Mouse (Mus musculus): ENCODE results near the gene Dand5. TPM values are rescaled to one million over a fixed set of nuclear protein-coding genes. Genes with fewer than 3 reads are reported as not detected.
A peak's percentile ranks its signal among the peaks of the same experiment; 100 is the strongest.

The Dand5 gene
- polyA plus RNA-seq, 1 experiment from 2014 or later = 5.8 TPM

GRCm38 (mm10) chr8:84841514-84841913 lies 18.9 kb upstream of the Dand5 start:
- Histone ChIP-seq H3K4me3 (no peak overlapping the region), H3K36me3 (peaks cover 62% of the 10 kb centered on the region), H3K9me3 (replicated peaks) (no peaks in the 10 kb centered on the region), H3K27ac (no peak overlapping the region), H3K27me3 (no peaks in the 10 kb centered on the region), H3K4me1 (replicated peaks) (peaks cover 28% of the 10 kb centered on the region), H3K9ac (no peak overlapping the region), H3K4me2 (no peak overlapping the region)
- WGBS = 78% methylated on average over 1 of the region's 1 CpGs
- no peak for ATAC-seq (replicated peaks; ENCODE audit: insufficient number of reproducible peaks, insufficient read depth, low FRiP score, low read depth)

- Histone ChIP-seq H3K4me1 (replicated peaks) (peaks cover 34% of the 10 kb centered on the region), H3K9ac (peak within 1 kb of the TSS; percentile 87), H3K27ac (peak within 1 kb of the TSS; percentile 92), H3K27me3 (no peaks in the 10 kb centered on the region), H3K9me3 (replicated peaks) (no peaks in the 10 kb centered on the region), H3K4me3 (peak within 1 kb of the TSS; percentile 82), H3K36me3 (peaks cover 73% of the 10 kb centered on the region), H3K4me2 (peak within 1 kb of the TSS; percentile 73)
- WGBS = under 1% methylated on average over 54 of the region's 55 CpGs
- peak; percentile 91 for ATAC-seq (replicated peaks; ENCODE audit: insufficient number of reproducible peaks, insufficient read depth, low FRiP score, low read depth)
These were observed 17.8 kb upstream of the Dand5 start, which contains the start of gene Rad23a for GRCm38 (mm10) chr8:84840248-84840999. Rad23a (minus strand) TSS chr8:84840665.

- WGBS = under 1% methylated on average over 7 of the region's 7 CpGs
- Histone ChIP-seq H3K36me3 (peaks cover 76% of the 10 kb centered on the region), H3K27ac (peak overlapping the region; percentile 92), H3K4me2 (peak overlapping the region; percentile 73), H3K4me3 (peak overlapping the region; percentile 82), H3K4me1 (replicated peaks) (peaks cover 34% of the 10 kb centered on the region), H3K9ac (peak overlapping the region; percentile 87), H3K27me3 (no peaks in the 10 kb centered on the region), H3K9me3 (replicated peaks) (no peaks in the 10 kb centered on the region)
- no peak for ATAC-seq (replicated peaks; ENCODE audit: insufficient number of reproducible peaks, insufficient read depth, low FRiP score, low read depth)
These were observed 17.2 kb upstream of the Dand5 start for GRCm38 (mm10) chr8:84839875-84840247.

DNA sequence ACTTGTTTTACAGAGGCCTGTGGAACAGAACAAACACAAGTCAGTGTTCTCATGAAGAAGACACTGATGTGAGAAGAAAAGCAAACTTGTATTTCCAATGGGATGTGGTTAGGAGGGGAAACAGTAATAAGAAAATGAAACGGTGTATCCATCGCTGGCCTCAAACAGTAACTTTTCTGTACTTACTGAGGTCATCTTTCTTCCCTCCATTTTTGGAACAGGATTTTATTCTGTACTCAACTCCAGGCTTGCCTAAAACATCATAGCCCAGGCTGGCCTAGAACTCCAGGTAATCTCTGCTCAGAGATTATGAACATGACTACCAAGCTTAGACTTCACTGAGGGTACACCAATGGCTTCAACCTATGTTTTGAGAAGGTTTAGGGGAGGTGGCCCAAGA lies 16.8 kb upstream of the Dand5 start:
- H3K9me3 ChIP-seq (replicated peaks) = no peaks in the 10 kb centered on the region
- H3K9ac ChIP-seq = no peak overlapping the region; the same call in 1 of the 2 replicates
- no peaks in the 10 kb centered on the region for H3K27me3 ChIP-seq
- ATAC-seq (replicated peaks; ENCODE audit: insufficient number of reproducible peaks, insufficient read depth, low FRiP score, low read depth) = no peak
- H3K4me3 ChIP-seq = peak overlapping the region; percentile 82
- peak overlapping the region; percentile 73 for H3K4me2 ChIP-seq
- WGBS = 88% methylated on average over 2 of the region's 2 CpGs
- H3K27ac ChIP-seq = no peak overlapping the region
- H3K4me1 ChIP-seq (replicated peaks) = peaks cover 34% of the 10 kb centered on the region
- peaks cover 76% of the 10 kb centered on the region for H3K36me3 ChIP-seq

DNA sequence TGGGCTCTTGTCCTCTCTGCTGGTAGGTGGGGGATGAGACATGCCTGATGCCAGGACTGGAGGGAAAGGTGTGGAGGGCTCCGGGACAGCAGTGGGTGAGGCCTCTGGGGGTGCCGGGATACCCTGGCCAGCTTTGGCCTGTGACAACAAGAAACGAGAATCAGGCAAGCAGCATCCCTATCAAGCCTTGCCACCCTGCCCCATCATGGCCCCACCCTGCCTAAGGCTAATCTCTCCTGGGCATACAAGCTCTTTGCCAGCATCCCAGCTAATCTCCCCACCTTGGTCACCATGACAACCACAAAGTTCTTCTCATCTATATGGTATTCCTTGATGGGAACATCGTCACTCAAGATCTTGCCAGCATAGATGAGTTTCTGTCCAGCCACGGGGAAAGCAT lies 15.9 kb upstream of the Dand5 start:
- peaks cover 74% of the 10 kb centered on the region for H3K36me3 ChIP-seq
- H3K4me2 ChIP-seq = no peak overlapping the region
- WGBS = 75% methylated on average over 5 of the region's 5 CpGs
- H3K4me3 ChIP-seq = no peak overlapping the region
- H3K4me1 ChIP-seq (replicated peaks) = peaks cover 34% of the 10 kb centered on the region
- no peak for ATAC-seq (replicated peaks; ENCODE audit: insufficient number of reproducible peaks, insufficient read depth, low FRiP score, low read depth)
- H3K27me3 ChIP-seq = no peaks in the 10 kb centered on the region
- H3K27ac ChIP-seq = no peak overlapping the region
- no peak overlapping the region for H3K9ac ChIP-seq
- H3K9me3 ChIP-seq (replicated peaks) = no peaks in the 10 kb centered on the region

GRCm38 (mm10) chr8:84837912-84838470 lies 15.4 kb upstream of the Dand5 start:
- no peak overlapping the region for H3K4me3 ChIP-seq
- H3K4me2 ChIP-seq = no peak overlapping the region

GRCm38 (mm10) chr8:84837149-84837911 lies 14.7 kb upstream of the Dand5 start:
- Histone ChIP-seq H3K36me3 (peaks cover 62% of the 10 kb centered on the region), H3K27me3 (no peaks in the 10 kb centered on the region), H3K9me3 (replicated peaks) (no peaks in the 10 kb centered on the region), H3K9ac (no peak overlapping the region), H3K4me2 (no peak overlapping the region), H3K4me1 (replicated peaks) (peaks cover 38% of the 10 kb centered on the region), H3K27ac (no peak overlapping the region), H3K4me3 (no peak overlapping the region)
- no peak for ATAC-seq (replicated peaks; ENCODE audit: insufficient number of reproducible peaks, insufficient read depth, low FRiP score, low read depth)
- 53% methylated on average over 8 of the region's 8 CpGs for WGBS

More at GRCm38 (mm10) chr8:84837912-84838470, 15.4 kb upstream of the Dand5 start:
- no peaks in the 10 kb centered on the region for H3K27me3 ChIP-seq
- H3K9ac ChIP-seq = no peak overlapping the region
- peaks cover 34% of the 10 kb centered on the region for H3K4me1 ChIP-seq (replicated peaks)
- H3K36me3 ChIP-seq = peaks cover 69% of the 10 kb centered on the region
- WGBS = 79% methylated on average over 15 of the region's 15 CpGs
- H3K27ac ChIP-seq = no peak overlapping the region
- no peak for ATAC-seq (replicated peaks; ENCODE audit: insufficient number of reproducible peaks, insufficient read depth, low FRiP score, low read depth)
- H3K9me3 ChIP-seq (replicated peaks) = no peaks in the 10 kb centered on the region

- H3K27ac ChIP-seq = peak overlapping the region; percentile 48
- H3K27me3 ChIP-seq = no peaks in the 10 kb centered on the region
- peaks cover 51% of the 10 kb centered on the region for H3K36me3 ChIP-seq
- no peak overlapping the region for H3K4me3 ChIP-seq
- 48% methylated on average over 10 of the region's 10 CpGs for whole genome bisulfite sequencing
- no peak overlapping the region for H3K9ac ChIP-seq
- H3K4me1 ChIP-seq (replicated peaks) = peaks cover 41% of the 10 kb centered on the region
- H3K9me3 ChIP-seq (replicated peaks) = no peaks in the 10 kb centered on the region
- peak; percentile 23; the same call in 1 of the 2 replicates for ATAC-seq (replicated peaks; ENCODE audit: insufficient number of reproducible peaks, insufficient read depth, low FRiP score, low read depth)
- H3K4me2 ChIP-seq = no peak overlapping the region
These were observed 12.5 kb upstream of the Dand5 start for GRCm38 (mm10) chr8:84834866-84835855.

DNA sequence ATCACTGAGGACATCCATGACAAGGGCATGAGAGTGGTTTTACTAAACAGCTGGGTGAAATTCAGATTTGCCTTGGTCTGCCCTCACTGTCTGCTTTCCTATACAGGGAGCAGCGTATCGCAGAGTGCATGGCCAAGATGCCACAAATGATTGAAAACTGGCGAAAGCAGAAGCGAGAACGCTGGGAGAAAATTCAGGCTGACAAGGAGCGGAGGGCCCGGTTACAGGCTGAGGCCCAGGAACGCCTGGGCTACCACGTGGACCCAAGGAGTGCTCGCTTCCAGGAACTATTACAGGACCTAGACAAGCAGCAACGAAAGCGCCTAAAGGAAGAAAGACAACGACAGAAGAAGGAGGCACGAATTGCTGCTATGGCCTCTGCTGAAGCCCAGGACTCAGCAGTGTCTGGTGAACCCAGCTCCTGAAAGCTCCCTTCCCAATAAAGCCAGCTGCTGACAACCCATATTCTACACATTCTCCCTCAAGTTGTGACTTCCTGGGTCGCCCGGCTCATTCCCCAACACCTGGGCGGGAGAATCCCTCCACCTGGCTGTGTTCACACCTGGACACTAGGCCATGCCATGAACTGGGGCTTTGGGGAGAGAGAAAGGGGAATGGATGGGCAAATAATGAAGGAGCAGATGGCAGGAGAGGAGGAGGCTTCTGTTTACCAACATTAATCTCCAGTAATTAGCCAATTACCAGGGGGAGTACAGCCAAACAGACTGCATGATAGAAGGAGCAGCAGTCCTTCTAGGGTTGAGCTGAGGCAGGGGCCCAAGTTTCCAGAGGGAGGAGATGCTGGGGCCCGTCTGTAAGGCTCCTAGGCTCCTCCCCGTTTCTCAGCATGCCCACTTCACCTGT lies 11.6 kb upstream of the Dand5 start:
- Histone ChIP-seq H3K9ac (no peak overlapping the region), H3K27ac (peak overlapping the region; percentile 48), H3K27me3 (no peaks in the 10 kb centered on the region), H3K36me3 (peaks cover 51% of the 10 kb centered on the region), H3K4me2 (no peak overlapping the region), H3K4me1 (replicated peaks) (peaks cover 41% of the 10 kb centered on the region), H3K4me3 (no peak overlapping the region), H3K9me3 (replicated peaks) (no peaks in the 10 kb centered on the region)
- no peak for ATAC-seq (replicated peaks; ENCODE audit: insufficient number of reproducible peaks, insufficient read depth, low FRiP score, low read depth)
- 81% methylated on average over 19 of the region's 19 CpGs for WGBS

All from heart, embryonic 15.5 days (tissue).